9 mouse cellular contexts compared by ENCODE assay signal in the genomic region with DNA sequence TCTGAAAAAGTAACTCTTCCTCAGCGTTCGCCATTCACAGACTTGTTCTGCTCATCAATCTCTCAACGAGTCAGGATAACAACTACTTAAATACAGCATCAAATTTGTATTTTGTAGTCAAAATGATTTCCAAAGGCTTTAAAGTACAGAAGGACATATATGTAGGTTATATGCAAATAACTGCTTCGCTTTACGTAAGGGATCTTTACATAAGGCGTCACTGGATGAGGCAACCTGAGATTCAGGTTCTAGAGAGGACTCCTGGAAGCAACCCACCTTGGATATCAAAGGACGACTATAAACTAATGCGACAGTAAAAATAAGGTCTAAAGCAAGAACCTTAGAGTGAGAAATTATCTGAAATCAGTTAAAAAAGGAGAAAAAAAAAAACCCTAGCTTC. TPM values are rescaled to one million over a fixed set of nuclear protein-coding genes. Genes with fewer than 3 reads are reported as not detected.
DNase-seq lines count a peak whose midpoint lies in the region; ATAC-seq and TF ChIP-seq lines count a peak whose summit lies in the region.
"Had no signal": no experiment of that assay in that cellular context is flagged by ENCODE, and none has a peak within 500 bp of the region (broad histone marks: within the 10 kb centered on the region; RNA-seq: fewer than 3 reads in every experiment).

No protein-coding gene starts in this region.

- WGBS in lung, postnatal 0 days, result 49% methylated on average over 8 of the region's 8 CpGs
- 73% methylated on average over 8 of the region's 8 CpGs for WGBS in limb, embryonic 11.5 days
- 59% methylated on average over 8 of the region's 8 CpGs for WGBS in stomach, embryonic 15.5 days

- no peak overlapping the region for H3K27ac ChIP-seq in gastrocnemius, adult 2 months
- H3K27ac ChIP-seq in lung, postnatal 0 days (ENCODE audit: low read length), result no peak overlapping the region
- no peak overlapping the region for H3K27ac ChIP-seq in limb, embryonic 11.5 days (replicated peaks; ENCODE audit: low read depth, low read length)
- no peak overlapping the region for H3K27ac ChIP-seq in stomach, embryonic 15.5 days

- H3K9ac ChIP-seq in lung, postnatal 0 days (replicated peaks; ENCODE audit: low read depth), result peak overlapping the region; percentile 56; the same call in 1 of the 2 replicates
- H3K9ac ChIP-seq in limb, embryonic 11.5 days (ENCODE audit: low read length), result no peak overlapping the region
- H3K9ac ChIP-seq in stomach, embryonic 15.5 days, result no peak overlapping the region

- H3K4me3 ChIP-seq in gastrocnemius, adult 2 months, result peak overlapping the region; percentile 94
- peak overlapping the region; percentile 76 for H3K4me3 ChIP-seq in lung, postnatal 0 days (ENCODE audit: low read depth, low read length)
- H3K4me3 ChIP-seq in limb, embryonic 11.5 days (ENCODE audit: low read depth, low read length), result no peak overlapping the region; the same call in 1 of the 2 replicates
- peak overlapping the region; percentile 80 for H3K4me3 ChIP-seq in stomach, embryonic 15.5 days (replicated peaks)

- H3K4me2 ChIP-seq in lung, postnatal 0 days (replicated peaks; ENCODE audit: low read depth, low read length), result peak overlapping the region; percentile 79
- peak overlapping the region; percentile 75; the same call in 1 of the 2 replicates for H3K4me2 ChIP-seq in limb, embryonic 11.5 days (ENCODE audit: low read depth, severe bottlenecking)
- peak overlapping the region; percentile 71 for H3K4me2 ChIP-seq in stomach, embryonic 15.5 days

- no peak for TF ChIP-seq CTCF in gastrocnemius, adult 2 months (IDR thresholded peaks at IDR 0.05)
- TF ChIP-seq CTCF in lung, postnatal 0 days (IDR thresholded peaks at IDR 0.05), result no peak

- H3K4me1 ChIP-seq in lung, postnatal 0 days (ENCODE audit: insufficient read depth, low read depth, low read length), result no peaks in the 10 kb centered on the region; the same call in 1 of the 2 replicates
- no peaks in the 10 kb centered on the region for H3K4me1 ChIP-seq in limb, embryonic 11.5 days (ENCODE audit: control insufficient read depth, insufficient read depth, low read length)
- no peaks in the 10 kb centered on the region for H3K4me1 ChIP-seq in stomach, embryonic 15.5 days

- intact Hi-C loops in gastrocnemius, adult 2 months (cut with DNase I), result loop anchor here (5.0 kb wide), 1 partner anchor 36 kb away; the partner anchor contains the start of gene Bloc1s6

- TF ChIP-seq EP300 in lung, postnatal 0 days (IDR thresholded peaks at IDR 0.05), result no peak

- ATAC-seq in lung, postnatal 0 days, result no peak
- no peak for ATAC-seq in limb, embryonic 11.5 days (ENCODE audit: insufficient number of reproducible peaks, low FRiP score, low TSS enrichment, low read depth)
- no peak for ATAC-seq in stomach, embryonic 15.5 days (ENCODE audit: insufficient read depth, low FRiP score, low read depth)

- H3K27me3 ChIP-seq in lung, postnatal 0 days (replicated peaks; ENCODE audit: insufficient read depth, low read length), result no peaks in the 10 kb centered on the region
- no peaks in the 10 kb centered on the region for H3K27me3 ChIP-seq in limb, embryonic 11.5 days (ENCODE audit: control insufficient read depth, insufficient read depth, low read length)
- no peaks in the 10 kb centered on the region for H3K27me3 ChIP-seq in stomach, embryonic 15.5 days (replicated peaks)

- H3K9me3 ChIP-seq in lung, postnatal 0 days (ENCODE audit: low read length), result no peaks in the 10 kb centered on the region
- H3K9me3 ChIP-seq in limb, embryonic 11.5 days (ENCODE audit: control insufficient read depth, low read length), result no peaks in the 10 kb centered on the region
- H3K9me3 ChIP-seq in stomach, embryonic 15.5 days, result no peaks in the 10 kb centered on the region

- no peak for DNase-seq in gastrocnemius, adult 2 months
- DNase-seq in gastrocnemius, postnatal 4 days (ENCODE audit: low spot score in 2 of 2), result no peak
- DNase-seq in lung, postnatal 0 days (ENCODE audit: low spot score), result no peak
- no peak for DNase-seq in lung, adult 18-20 months
- no peak for DNase-seq in limb, embryonic 11.5 days (ENCODE audit: low spot score)
- no peak for DNase-seq in spleen, adult 18-20 months
- no peak for DNase-seq in thymus, postnatal 14 days
- DNase-seq: embryo, embryonic 11 days had no signal

- H3K36me3 ChIP-seq in lung, postnatal 0 days (ENCODE audit: insufficient read depth, low read length), result no peaks in the 10 kb centered on the region
- no peaks in the 10 kb centered on the region for H3K36me3 ChIP-seq in limb, embryonic 11.5 days (ENCODE audit: control insufficient read depth, insufficient read depth, low read length)
- no peaks in the 10 kb centered on the region for H3K36me3 ChIP-seq in stomach, embryonic 15.5 days

RNA-seq across cellular contexts. Expression of gene Slc30a4, which starts 1.5 kb away (rescaled TPM):
- 10 to 100 TPM; 14.4 to 14.8 TPM for total RNA-seq in gastrocnemius, adult 2 months (2021)
- 10 to 100 TPM; 20.0 to 21.3 TPM for total RNA-seq in gastrocnemius, postnatal 4 days (2021)
- polyA plus RNA-seq in lung, postnatal 0 days (2015; fragmentation: Nextera tagmentation; extraction: Ambion mirVana), result 5.0 and 5.8 TPM in 2 replicates
- polyA plus RNA-seq in limb, embryonic 11.5 days (2014; fragmentation: Nextera tagmentation; extraction: Ambion mirVana), result 8.8 and 10.1 TPM in 2 replicates
- 9.3 and 9.6 TPM in 2 replicates for polyA plus RNA-seq in stomach, embryonic 15.5 days (2015; fragmentation: Nextera tagmentation; extraction: Ambion mirVana)

RNA-seq across cellular contexts. Expression of gene Bloc1s6, which starts 37.3 kb away (rescaled TPM):
- total RNA-seq in gastrocnemius, adult 2 months (2021), result 10 to 100 TPM; 14.5 to 20.6 TPM
- total RNA-seq in gastrocnemius, postnatal 4 days (2021), result 10 to 100 TPM; 23.8 to 26.0 TPM
- polyA plus RNA-seq in lung, postnatal 0 days (2015; fragmentation: Nextera tagmentation; extraction: Ambion mirVana), result 29.8 and 30.6 TPM in 2 replicates
- 59.5 and 60.6 TPM in 2 replicates for polyA plus RNA-seq in limb, embryonic 11.5 days (2014; fragmentation: Nextera tagmentation; extraction: Ambion mirVana)
- 43.4 and 50.0 TPM in 2 replicates for polyA plus RNA-seq in stomach, embryonic 15.5 days (2015; fragmentation: Nextera tagmentation; extraction: Ambion mirVana)
